Mouse (Mus musculus): ENCODE data around the gene Josd2.

Gene Josd2

DNA sequence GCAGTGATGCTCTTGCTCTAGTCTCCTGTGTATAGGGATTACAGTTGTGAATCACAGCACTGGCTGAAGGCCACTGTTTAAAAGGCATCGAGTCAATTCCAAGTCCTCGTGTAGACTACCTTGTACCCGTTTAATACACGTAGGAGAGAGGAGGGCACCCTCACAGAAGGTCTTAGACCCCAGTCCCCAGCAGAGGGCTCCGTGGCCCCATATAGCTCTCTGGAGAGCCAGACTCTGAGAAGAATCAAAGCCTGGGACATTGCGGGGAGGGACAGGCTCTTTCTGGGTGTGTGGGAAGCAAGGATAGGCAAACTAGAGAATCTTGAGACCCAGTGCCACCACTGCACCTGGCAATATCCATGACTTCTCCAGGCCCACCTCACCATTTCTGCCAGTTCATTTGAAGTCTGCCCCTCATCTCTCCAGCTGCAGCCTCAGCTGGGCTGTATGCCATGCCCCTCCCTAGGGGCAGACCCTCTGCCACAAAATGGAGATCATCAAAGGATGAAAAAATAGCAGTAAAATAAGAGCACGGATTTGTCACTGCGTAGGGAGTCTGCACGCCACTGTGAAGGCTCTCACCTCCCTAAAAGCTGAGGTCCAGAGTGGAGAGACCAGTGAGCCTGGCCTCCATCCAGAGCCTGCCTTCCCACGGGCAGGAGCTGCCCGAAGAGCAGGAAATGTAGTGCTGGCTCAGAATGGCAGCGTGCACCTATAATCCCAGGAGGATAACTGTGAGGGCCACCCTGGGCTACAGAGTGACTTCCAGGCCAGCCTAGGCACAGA is 21.5 kb upstream of the Josd2 start:
- no peak for DNase-seq (ENCODE audit: low read depth, low spot score)

DNA sequence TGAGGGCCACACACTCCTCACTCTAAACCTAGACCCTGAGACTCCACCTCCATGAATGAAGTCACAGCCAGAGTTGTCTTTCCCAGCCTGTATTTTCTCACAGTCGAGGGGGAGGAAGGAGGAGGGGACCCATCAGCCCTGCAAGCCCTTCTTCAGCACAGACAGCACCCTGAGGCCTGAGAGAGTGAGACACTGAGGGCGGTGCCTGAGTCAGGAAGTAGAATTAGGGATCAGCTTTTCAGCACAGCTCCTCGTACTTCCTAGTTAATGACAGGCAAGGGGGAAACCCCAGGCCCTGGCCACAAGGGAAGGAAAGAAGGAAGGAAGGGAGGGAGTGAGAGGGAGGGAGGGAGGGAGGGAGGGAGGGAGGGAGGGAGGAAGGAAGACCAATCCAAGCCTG is 14.5 kb upstream of the Josd2 start:
- DNase-seq (ENCODE audit: low read depth, low spot score), result no peak

GRCm38 (mm10) chr7:44456302-44456701 is 11.5 kb upstream of the Josd2 start:
- no peak for DNase-seq (ENCODE audit: low read depth, low spot score)

DNA sequence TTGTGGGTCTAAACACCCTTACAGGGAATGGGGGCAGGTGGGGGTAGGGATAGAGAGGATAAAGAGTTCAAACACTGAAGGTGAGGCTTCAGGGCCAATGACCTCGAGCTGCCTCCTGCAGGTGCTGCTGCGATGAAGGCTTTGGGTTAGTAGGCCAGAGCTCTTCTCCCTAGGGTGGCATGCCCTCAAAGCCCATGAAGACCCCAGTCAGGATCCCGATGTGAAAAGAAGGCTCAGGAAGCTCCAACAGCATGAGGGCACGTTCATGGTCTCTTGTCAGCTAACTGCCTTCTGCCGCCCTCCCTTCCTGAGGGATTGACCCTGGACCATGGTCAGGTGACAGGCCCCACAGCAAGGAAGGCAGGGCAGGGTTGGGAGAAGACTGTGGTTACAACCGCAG is 7.7 kb upstream of the Josd2 start:
- DNase-seq (ENCODE audit: low read depth, low spot score), result no peak

DNA sequence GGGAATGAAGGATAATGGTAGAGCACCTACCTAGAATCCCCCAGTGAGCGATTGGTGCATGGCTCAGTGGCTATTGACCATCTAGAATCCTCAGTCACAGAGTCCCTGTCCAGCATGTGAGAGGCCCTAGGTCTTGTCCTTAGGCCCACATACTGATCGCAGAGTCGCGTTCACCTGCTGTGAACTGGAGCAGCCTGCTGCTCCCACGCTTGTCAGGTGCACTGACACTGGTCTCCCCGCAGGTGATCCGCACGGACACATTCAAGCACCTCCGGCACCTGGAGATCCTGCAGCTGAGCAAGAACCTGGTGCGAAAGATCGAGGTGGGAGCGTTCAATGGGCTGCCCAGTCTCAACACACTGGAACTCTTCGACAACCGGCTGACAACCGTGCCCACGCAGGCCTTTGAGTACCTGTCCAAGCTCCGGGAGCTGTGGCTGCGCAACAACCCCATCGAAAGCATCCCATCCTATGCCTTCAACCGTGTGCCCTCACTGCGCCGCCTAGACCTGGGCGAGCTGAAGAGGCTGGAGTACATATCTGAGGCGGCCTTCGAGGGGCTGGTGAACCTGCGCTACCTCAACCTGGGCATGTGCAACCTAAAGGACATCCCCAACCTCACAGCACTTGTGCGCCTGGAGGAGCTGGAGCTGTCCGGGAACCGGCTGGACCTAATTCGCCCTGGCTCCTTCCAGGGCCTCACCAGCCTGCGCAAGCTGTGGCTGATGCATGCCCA is 6.8 kb upstream of the Josd2 start:
- DNase-seq (ENCODE audit: low read depth, low spot score), result no peak

GRCm38 (mm10) chr7:44461503-44462217 is 6.1 kb upstream of the Josd2 start:
- no peak for DNase-seq (ENCODE audit: low read depth, low spot score)

DNA sequence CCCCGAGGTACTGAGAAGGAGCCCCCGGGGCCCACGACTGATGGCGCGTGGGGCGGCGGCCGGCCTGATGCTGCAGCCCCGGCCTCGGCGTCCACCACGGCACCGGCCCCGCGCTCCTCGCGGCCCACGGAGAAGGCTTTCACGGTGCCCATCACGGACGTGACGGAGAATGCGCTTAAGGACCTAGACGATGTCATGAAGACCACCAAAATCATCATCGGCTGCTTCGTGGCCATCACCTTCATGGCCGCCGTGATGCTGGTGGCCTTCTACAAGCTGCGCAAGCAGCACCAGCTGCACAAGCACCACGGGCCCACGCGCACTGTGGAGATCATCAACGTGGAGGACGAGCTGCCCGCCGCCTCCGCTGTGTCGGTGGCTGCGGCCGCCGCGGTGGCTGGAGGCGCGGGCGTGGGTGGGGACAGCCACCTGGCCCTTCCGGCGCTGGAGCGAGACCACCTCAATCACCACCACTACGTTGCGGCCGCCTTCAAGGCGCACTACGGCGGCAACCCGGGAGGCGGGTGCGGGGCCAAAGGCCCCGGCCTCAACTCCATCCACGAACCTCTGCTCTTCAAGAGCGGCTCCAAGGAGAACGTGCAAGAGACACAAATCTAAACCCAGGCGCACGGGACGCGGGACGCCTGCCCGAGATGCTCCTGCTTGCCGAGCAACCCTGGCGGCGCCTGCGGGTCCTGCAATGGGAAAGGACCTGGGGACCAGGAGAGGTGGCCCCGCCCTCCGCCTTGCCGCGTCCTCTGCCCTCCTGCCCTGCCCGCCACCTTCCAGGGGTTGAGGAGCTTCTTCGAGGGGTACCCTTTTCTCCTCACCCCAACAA is 5.3 kb upstream of the Josd2 start:
- DNase-seq (ENCODE audit: low read depth, low spot score), result no peak

- no peak for DNase-seq (ENCODE audit: low read depth, low spot score)
Observed at GRCm38 (mm10) chr7:44463056-44463425, 4.7 kb upstream of the Josd2 start.

DNA sequence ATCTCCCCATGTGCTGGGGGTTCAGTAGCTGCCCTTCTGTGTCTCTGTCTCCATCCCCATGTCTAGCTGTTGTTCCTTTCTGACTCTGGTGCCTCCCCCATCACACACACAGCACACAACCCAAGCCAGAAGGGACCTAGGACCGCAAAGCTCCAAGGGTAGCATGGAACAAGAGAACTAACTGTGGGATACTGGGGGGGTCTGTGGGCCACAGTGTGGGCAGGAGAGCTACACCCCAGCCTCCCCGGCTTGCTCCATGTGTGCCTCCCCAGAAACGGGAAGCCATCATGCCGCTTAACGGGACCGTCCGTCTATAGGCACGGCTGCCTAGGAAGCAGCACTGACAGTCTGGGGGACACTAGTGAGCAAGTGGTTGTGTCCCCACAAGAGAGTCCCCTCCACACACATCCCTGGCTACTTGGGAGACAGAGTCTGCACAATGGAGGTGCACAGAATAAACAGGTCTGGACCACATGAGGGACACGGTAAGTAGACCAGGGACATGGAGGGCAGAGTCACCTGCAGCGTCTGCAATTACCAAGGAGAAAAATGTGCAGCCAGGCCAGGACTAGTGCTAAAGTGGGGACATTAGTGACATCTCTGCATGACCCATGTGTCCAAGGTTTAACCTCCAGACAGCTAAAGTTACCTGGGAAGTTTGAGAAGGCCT is 4.1 kb upstream of the Josd2 start:
- no peak for DNase-seq (ENCODE audit: low read depth, low spot score)

- peak; percentile 82 for DNase-seq (ENCODE audit: low read depth, low spot score)
Observed at GRCm38 (mm10) chr7:44464511-44464910, 3.3 kb upstream of the Josd2 start.

GRCm38 (mm10) chr7:44465111-44465510 is 2.7 kb upstream of the Josd2 start, which contains the start of gene Aspdh:
Aspdh (plus strand) TSS chr7:44465391.
- DNase-seq (ENCODE audit: low read depth, low spot score), result no peak

DNA sequence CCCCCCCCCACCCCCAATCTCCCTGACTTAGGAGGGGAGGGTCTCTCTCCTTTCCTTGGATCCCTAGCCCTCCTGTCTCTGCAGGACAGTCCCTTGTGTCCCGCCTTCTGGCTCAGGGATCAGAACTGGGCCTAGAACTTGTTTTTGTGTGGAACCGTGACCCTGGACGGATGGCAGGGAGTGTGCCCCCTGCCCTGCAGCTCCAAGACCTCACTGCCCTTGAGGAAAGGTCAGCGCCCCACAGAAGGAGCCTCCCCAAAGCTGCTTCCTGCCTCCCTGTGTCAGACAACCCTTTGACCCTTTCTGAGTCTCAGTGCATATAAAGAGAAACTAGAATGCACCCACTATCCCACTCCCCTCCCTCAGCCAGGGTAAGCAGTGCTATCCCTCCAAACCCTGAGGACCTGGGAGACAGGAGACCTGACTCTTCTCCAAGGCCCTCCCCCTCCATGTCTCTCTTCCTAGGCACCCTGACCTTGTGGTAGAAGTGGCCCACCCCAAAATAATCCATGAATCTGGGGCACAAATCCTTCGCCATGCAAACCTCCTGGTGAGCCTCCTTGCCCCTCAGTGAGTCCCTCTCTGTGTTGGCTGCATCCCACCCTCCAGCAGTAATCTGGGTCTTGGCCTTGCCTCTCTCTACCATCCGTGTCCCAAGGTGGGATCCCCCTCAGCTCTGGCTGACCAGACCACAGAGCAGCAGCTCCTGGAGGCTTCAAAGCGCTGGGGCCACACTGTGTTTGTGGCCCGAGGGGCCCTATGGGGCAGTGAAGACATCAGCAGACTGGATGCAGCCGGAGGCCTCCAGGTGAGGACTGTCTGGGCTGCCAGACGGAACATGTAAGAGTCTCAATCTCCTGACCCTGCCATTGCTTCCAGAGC is 1.5 kb upstream of the Josd2 start:
- no peak for DNase-seq (ENCODE audit: low read depth, low spot score)

- DNase-seq (ENCODE audit: low read depth, low spot score), result no peak
Observed at GRCm38 (mm10) chr7:44466888-44467311, 880 bp upstream of the Josd2 start.

GRCm38 (mm10) chr7:44468644-44469285 is 985 bp downstream of the Josd2 start:
- no peak for DNase-seq (ENCODE audit: low read depth, low spot score)

DNA sequence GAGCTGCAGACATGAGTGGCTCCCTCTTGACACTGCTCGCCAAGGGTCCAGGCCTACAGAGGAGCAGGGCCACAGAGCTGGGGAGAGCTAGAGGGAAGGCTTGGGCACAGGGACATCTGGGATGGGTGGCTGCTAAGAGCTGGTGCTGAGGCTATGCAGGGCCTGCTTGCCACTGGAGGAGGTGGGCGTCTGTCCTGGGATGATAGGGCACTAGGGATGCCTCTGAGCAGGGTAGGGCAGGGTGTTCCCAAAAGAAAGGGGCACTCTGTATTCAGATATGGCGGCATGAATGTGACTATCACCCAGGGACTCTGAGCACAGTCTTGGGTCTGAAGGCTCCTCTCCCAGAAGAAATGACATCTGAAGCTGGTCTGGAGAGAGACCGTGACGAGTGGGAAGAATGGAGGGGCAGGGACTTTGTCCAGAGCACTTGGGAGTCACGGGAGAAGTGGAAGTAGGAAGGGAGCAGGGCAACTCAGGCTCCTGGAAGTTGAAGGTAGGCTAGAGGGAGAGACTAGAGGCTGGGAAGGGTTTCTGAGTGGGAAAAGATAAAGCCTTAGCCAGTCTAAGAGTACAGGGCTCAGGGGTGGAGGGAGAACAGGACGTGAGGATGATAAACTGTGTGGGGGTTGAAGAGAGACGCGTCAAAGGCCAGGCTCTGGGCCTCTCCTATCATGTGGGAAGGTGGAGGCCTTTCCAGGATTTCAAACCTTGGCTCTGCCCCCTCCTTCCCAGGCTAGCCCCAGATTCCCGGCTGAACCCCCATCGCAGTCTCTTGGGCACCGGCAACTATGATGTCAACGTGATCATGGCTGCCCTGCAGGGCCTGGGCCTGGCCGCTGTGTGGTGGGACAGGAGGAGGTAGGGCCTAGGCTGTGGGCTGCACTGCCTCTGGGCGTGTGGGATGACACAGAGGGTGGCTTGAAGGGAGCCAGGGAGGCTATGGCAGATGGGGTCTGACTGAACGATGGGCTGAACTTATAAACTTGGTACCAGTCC is 2.2 kb downstream of the Josd2 start:
- no peak for DNase-seq (ENCODE audit: low read depth, low spot score)

- DNase-seq (ENCODE audit: low read depth, low spot score), result no peak
Observed at GRCm38 (mm10) chr7:44470696-44471612, 3.2 kb downstream of the Josd2 start.

GRCm38 (mm10) chr7:44471880-44472557 is 4.2 kb downstream of the Josd2 start:
- DNase-seq (ENCODE audit: low read depth, low spot score), result no peak

All from telencephalon, adult 2 months (tissue).